Mouse (Mus musculus): ENCODE results near the gene Acsl6. TPM values are rescaled to one million over a fixed set of nuclear protein-coding genes. Genes with fewer than 3 reads are reported as not detected.
"Not testable (repeated sequence)": the region's sequence is repeated elsewhere in the genome, so short reads cannot be mapped to it uniquely, and the experiment has no call there.

Gene Acsl6
- polyA plus RNA-seq, 1 experiment, result 17.6 TPM

DNA sequence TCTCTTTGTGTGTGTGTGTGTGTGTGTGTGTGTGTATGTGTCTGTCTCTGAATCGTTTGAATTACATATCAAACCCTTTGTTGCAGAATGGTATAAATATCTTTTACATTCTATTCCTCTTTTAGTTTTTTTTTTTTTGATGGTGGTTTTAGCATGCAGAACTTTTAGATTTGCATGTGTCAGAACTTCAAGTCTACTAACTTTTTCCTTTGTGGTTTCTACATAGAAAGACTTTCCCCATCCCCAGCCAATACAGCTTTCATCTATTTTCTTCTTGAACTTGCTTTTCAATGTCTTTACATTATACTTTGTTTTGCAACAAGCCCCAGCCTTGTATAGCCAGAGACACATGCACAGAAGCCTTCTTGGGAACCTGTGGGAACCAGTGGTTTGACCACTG lies 6.9 kb upstream of the Acsl6 start:
- no peak overlapping the region for H3K4me3 ChIP-seq
- H3K79me2 ChIP-seq (ENCODE audit: control insufficient read depth, insufficient read depth), result no peaks in the 10 kb centered on the region
- TF ChIP-seq MYOG (IDR thresholded peaks at IDR 0.05; ENCODE audit: control insufficient read depth in 1 of 3, insufficient read depth in 1 of 3, insufficient read length in 2 of 3, low read depth in 2 of 3) (no peak), USF1 (IDR thresholded peaks at IDR 0.05; ENCODE audit: low read depth) (no peak), E2F4 (IDR thresholded peaks at IDR 0.05; ENCODE audit: insufficient read depth) (no peak), POLR2AphosphoS2 (IDR thresholded peaks at IDR 0.05; ENCODE audit: insufficient read length, low read depth) (no peak), CEBPB (IDR thresholded peaks at IDR 0.05; ENCODE audit: insufficient read depth, poor library complexity, severe bottlenecking) (no peak), REST (IDR thresholded peaks at IDR 0.05; ENCODE audit: insufficient read depth, insufficient read length) (no peak), MAX (IDR thresholded peaks at IDR 0.05; ENCODE audit: low read depth) (no peak), TCF3 (IDR thresholded peaks at IDR 0.05; ENCODE audit: insufficient read length, low read depth) (no peak), TCF12 (IDR thresholded peaks at IDR 0.05; ENCODE audit: insufficient read depth, poor library complexity, severe bottlenecking) (no peak), POLR2A (IDR thresholded peaks at IDR 0.05; ENCODE audit: insufficient read length, low read depth) (no peak), SRF (IDR thresholded peaks at IDR 0.05; ENCODE audit: control insufficient read depth, insufficient read length, low read depth) (no peak)
- no peaks in the 10 kb centered on the region for H3K27me3 ChIP-seq (ENCODE audit: control insufficient read depth, insufficient read depth, insufficient read length)
- H3ac ChIP-seq (ENCODE audit: control insufficient read depth, insufficient read length), result no peak overlapping the region
- H3K4me2 ChIP-seq (ENCODE audit: low read depth), result no peak overlapping the region
- H3K36me3 ChIP-seq (ENCODE audit: control insufficient read depth, insufficient read depth), result no peaks in the 10 kb centered on the region

GRCm38 (mm10) chr11:54297471-54297870 lies 6.1 kb upstream of the Acsl6 start:
- H3K36me3 ChIP-seq (ENCODE audit: control insufficient read depth, insufficient read depth); H3K4me2 ChIP-seq (ENCODE audit: low read depth): not testable (repeated sequence)

GRCm38 (mm10) chr11:54298777-54299176 lies 4.8 kb upstream of the Acsl6 start:
- Histone ChIP-seq H3K4me2 (ENCODE audit: low read depth) (no peak overlapping the region), H3K79me2 (ENCODE audit: control insufficient read depth, insufficient read depth) (no peaks in the 10 kb centered on the region)

More at GRCm38 (mm10) chr11:54297471-54297870, 6.1 kb upstream of the Acsl6 start:
- H3K27me3 ChIP-seq (ENCODE audit: control insufficient read depth, insufficient read depth, insufficient read length); H3K79me2 ChIP-seq (ENCODE audit: control insufficient read depth, insufficient read depth); H3ac ChIP-seq (ENCODE audit: control insufficient read depth, insufficient read length); H3K4me3 ChIP-seq: not testable (repeated sequence)

DNA sequence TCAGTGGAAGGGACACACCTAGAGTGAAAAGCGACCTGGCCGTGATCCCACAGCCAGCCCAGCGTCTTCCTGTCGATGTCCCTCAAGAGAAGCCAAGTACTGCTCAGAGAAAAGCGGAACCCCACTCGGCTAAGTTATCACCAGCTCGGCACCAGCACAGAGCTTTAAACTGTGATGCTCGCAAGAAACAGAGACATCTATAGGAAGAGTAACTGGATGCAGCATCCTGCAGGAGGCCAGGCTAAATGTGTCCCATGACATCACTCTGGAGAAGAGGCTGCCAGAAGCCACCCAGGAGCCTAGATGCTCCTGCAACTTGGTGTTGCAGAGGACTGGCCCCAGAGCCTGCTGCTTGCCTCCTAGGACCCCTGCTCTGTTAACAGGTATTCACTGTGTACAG lies 1.6 kb upstream of the Acsl6 start:
- no peak overlapping the region for H3ac ChIP-seq (ENCODE audit: control insufficient read depth, insufficient read length)
- no peak for TF ChIP-seq REST (IDR thresholded peaks at IDR 0.05; ENCODE audit: insufficient read depth, insufficient read length)
- no peak for TF ChIP-seq POLR2A (IDR thresholded peaks at IDR 0.05; ENCODE audit: insufficient read length, low read depth)
- no peak for TF ChIP-seq USF1 (IDR thresholded peaks at IDR 0.05; ENCODE audit: low read depth)
- no peak for TF ChIP-seq TCF3 (IDR thresholded peaks at IDR 0.05; ENCODE audit: insufficient read length, low read depth)
- TF ChIP-seq MYOG (IDR thresholded peaks at IDR 0.05; ENCODE audit: control insufficient read depth in 1 of 3, insufficient read depth in 1 of 3, insufficient read length in 2 of 3, low read depth in 2 of 3), result no peak

More at GRCm38 (mm10) chr11:54298777-54299176, 4.8 kb upstream of the Acsl6 start:
- Histone ChIP-seq H3K4me3 (no peak overlapping the region), H3K36me3 (ENCODE audit: control insufficient read depth, insufficient read depth) (no peaks in the 10 kb centered on the region), H3K27me3 (ENCODE audit: control insufficient read depth, insufficient read depth, insufficient read length) (peaks cover 5% of the 10 kb centered on the region), H3ac (ENCODE audit: control insufficient read depth, insufficient read length) (no peak overlapping the region)
- TF ChIP-seq TCF3 (IDR thresholded peaks at IDR 0.05; ENCODE audit: insufficient read length, low read depth) (no peak), TCF12 (IDR thresholded peaks at IDR 0.05; ENCODE audit: insufficient read depth, poor library complexity, severe bottlenecking) (no peak)

GRCm38 (mm10) chr11:54302606-54303005 lies 992 bp upstream of the Acsl6 start:
- TF ChIP-seq MAX (IDR thresholded peaks at IDR 0.05; ENCODE audit: low read depth) (no peak), MYOG (IDR thresholded peaks at IDR 0.05; ENCODE audit: control insufficient read depth in 1 of 3, insufficient read depth in 1 of 3, insufficient read length in 2 of 3, low read depth in 2 of 3) (no peak), REST (IDR thresholded peaks at IDR 0.05; ENCODE audit: insufficient read depth, insufficient read length) (no peak), CEBPB (IDR thresholded peaks at IDR 0.05; ENCODE audit: insufficient read depth, poor library complexity, severe bottlenecking) (no peak), POLR2AphosphoS2 (IDR thresholded peaks at IDR 0.05; ENCODE audit: insufficient read length, low read depth) (no peak), E2F4 (IDR thresholded peaks at IDR 0.05; ENCODE audit: insufficient read depth) (no peak), USF1 (IDR thresholded peaks at IDR 0.05; ENCODE audit: low read depth) (no peak), POLR2A (IDR thresholded peaks at IDR 0.05; ENCODE audit: insufficient read length, low read depth) (no peak), SRF (IDR thresholded peaks at IDR 0.05; ENCODE audit: control insufficient read depth, insufficient read length, low read depth) (no peak), TCF12 (IDR thresholded peaks at IDR 0.05; ENCODE audit: insufficient read depth, poor library complexity, severe bottlenecking) (no peak)
- Histone ChIP-seq H3K4me3 (no peak overlapping the region), H3K27me3 (ENCODE audit: control insufficient read depth, insufficient read depth, insufficient read length) (peaks cover 8% of the 10 kb centered on the region), H3K36me3 (ENCODE audit: control insufficient read depth, insufficient read depth) (no peaks in the 10 kb centered on the region), H3K79me2 (ENCODE audit: control insufficient read depth, insufficient read depth) (no peaks in the 10 kb centered on the region), H3ac (ENCODE audit: control insufficient read depth, insufficient read length) (no peak overlapping the region), H3K4me2 (ENCODE audit: low read depth) (no peak overlapping the region)

More for the DNA sequence above, 1.6 kb upstream of the Acsl6 start:
- peaks cover 8% of the 10 kb centered on the region for H3K27me3 ChIP-seq (ENCODE audit: control insufficient read depth, insufficient read depth, insufficient read length)
- H3K4me2 ChIP-seq (ENCODE audit: low read depth), result no peak overlapping the region
- H3K79me2 ChIP-seq (ENCODE audit: control insufficient read depth, insufficient read depth), result no peaks in the 10 kb centered on the region
- no peaks in the 10 kb centered on the region for H3K36me3 ChIP-seq (ENCODE audit: control insufficient read depth, insufficient read depth)
- no peak overlapping the region for H3K4me3 ChIP-seq

GRCm38 (mm10) chr11:54303076-54303727 lies 396 bp upstream of the Acsl6 start:
- Histone ChIP-seq H3K4me2 (ENCODE audit: low read depth) (no peak overlapping the region), H3K79me2 (ENCODE audit: control insufficient read depth, insufficient read depth) (no peaks in the 10 kb centered on the region), H3ac (ENCODE audit: control insufficient read depth, insufficient read length) (no peak overlapping the region), H3K36me3 (ENCODE audit: control insufficient read depth, insufficient read depth) (no peaks in the 10 kb centered on the region), H3K27me3 (ENCODE audit: control insufficient read depth, insufficient read depth, insufficient read length) (peaks cover 8% of the 10 kb centered on the region), H3K4me3 (no peak overlapping the region)
- TF ChIP-seq TCF3 (IDR thresholded peaks at IDR 0.05; ENCODE audit: insufficient read length, low read depth) (no peak), MYOG (IDR thresholded peaks at IDR 0.05; ENCODE audit: control insufficient read depth in 1 of 3, insufficient read depth in 1 of 3, insufficient read length in 2 of 3, low read depth in 2 of 3) (no peak), POLR2A (IDR thresholded peaks at IDR 0.05; ENCODE audit: insufficient read length, low read depth) (no peak), CEBPB (IDR thresholded peaks at IDR 0.05; ENCODE audit: insufficient read depth, poor library complexity, severe bottlenecking) (no peak), REST (IDR thresholded peaks at IDR 0.05; ENCODE audit: insufficient read depth, insufficient read length) (peak; percentile 93), SRF (IDR thresholded peaks at IDR 0.05; ENCODE audit: control insufficient read depth, insufficient read length, low read depth) (no peak), TCF12 (IDR thresholded peaks at IDR 0.05; ENCODE audit: insufficient read depth, poor library complexity, severe bottlenecking) (no peak), MYOD1 (IDR thresholded peaks at IDR 0.05; ENCODE audit: control insufficient read depth in 1 of 3, insufficient read length in 2 of 3, low read depth in 2 of 3) (no peak), MAX (IDR thresholded peaks at IDR 0.05; ENCODE audit: low read depth) (peak; percentile 72), E2F4 (IDR thresholded peaks at IDR 0.05; ENCODE audit: insufficient read depth) (no peak), POLR2AphosphoS2 (IDR thresholded peaks at IDR 0.05; ENCODE audit: insufficient read length, low read depth) (no peak), USF1 (IDR thresholded peaks at IDR 0.05; ENCODE audit: low read depth) (no peak)
